Mouse (Mus musculus) T-helper 17 cell (primary cell): ENCODE results near the gene Fhit.
"Not testable (repeated sequence)": the region's sequence is repeated elsewhere in the genome, so short reads cannot be mapped to it uniquely, and the experiment has no call there.

Experiments
- in situ Hi-C, 2 experiments: fragments of 300-600 bp; cut with MboI, MseI; formaldehyde crosslinking; loops; 1 replicate in 1 of 2; 2 replicates in 1 of 2; pipeline ENCODE4 v1.15.1; 2025; ENCODE audit warnings: high pct_unique_total_duplicates in 2 of 2

The Fhit gene

DNA sequence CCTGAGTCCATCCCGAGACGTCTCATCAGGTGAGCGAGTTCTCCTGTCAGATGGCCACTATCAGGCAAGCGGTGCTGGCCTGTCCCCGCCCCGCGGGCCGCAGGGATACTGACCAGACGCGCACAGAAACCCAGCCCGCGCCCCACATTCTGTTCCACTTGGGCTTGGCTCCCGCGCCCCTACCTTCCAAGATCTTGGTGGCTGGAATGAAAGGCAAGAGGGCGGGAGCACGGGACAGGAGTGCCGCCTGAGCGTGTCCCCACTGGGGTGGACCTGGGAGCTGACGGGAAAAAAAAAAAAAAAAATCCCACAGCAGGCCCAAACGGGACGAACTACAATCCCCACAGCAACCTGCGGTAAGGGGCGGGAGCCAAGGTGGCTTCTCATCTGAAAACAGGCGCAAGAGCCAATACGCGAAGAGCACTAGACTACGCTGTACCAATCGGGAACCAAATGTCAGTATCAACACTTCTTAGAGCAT, at the start of gene Fhit:
Gene Fhit, minus strand, starts transcription at position 285 of the 481 bp plus-strand sequence.
- in situ Hi-C loops, result no loop called here

DNA sequence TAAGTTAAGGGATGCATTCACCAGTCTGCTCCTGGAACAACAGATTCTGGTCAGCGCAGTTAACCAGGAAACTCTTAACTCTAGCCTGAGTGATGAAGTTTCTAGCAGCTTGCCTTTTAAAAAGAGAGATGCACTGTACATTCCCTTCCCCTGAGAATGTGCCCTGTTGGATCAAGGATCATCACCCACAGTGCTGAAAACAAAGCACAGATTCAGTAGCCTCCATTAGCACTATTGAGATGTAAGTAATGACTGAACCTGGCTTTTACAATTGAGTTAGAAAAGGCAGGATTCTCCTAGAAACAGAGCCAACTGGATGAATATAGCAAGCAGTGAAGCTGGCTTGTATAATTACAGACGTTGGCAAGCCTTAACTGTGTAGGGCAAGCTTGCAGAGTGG, 45.0 kb upstream of the Fhit start:
- in situ Hi-C loops, result no loop called here

DNA sequence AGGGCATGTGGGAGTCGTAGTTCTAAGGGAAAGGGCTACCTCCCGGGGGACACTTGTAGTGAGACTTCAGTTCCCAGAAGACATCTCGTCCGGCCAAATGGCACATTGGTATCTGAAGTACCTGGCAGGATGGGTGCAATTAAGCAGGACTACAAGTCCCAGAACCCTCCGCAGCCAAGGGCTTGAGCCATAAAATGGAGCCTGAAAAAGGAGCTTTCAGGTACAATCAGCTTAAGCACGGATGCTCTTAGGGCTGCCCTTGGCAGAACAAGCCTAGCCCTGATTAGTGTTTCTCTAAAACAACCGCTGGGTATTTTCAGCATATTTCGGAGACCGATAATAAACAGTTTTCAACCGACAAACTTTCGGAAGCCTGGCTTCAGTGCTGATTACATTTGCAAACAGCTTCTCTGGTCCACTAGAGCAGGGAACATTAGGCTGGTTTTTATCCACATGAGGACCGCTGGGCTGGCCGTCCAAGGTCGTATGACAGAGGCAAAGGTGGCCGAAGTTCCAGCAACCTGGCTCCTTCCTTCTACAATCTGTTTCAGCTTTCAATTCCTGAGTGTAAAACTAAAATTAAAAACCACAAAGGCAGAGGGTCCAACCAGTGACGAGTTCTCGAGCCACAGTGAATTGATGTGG, 907 bp downstream of the Fhit start:
- in situ Hi-C loops, result no loop called here

DNA sequence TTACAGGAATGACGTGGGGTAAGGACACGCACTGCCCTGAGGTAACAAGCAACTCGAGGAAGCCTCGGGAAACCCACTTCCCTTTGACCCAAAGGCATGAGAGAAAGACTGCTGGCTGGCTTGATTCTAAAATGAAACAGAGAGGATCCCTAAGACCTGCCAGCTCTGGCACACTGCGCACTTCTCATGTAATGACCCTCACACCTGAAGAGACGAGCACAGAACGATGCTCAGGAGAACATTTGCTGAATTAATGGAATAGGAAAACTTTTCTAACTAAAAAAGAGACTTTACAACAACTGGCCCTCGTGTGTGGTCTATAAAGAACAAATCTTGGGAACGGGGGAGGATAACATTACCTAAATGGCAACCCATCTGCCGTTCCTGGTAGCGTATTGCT, 2.2 kb downstream of the Fhit start:
- in situ Hi-C loops, result no loop called here

DNA sequence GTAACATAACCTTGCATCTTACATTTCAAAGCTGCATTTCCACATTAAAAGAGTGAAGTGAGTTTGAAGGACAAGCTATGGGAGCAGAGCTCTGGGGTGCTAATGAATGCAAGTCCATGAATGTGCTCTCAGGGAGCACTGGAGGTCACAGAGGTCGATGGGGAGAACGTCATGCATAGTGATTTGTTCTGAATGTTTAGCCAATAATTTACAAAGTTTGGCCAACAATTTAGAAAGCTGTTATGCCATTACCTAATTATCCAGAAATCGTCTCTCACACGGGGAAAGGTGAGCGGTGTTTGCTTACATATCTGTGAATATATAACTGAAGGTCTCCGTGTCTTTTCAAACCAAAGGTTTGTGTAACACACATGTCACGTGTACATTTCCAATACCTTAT, 2.8 kb downstream of the Fhit start:
- in situ Hi-C loops, result no loop called here

DNA sequence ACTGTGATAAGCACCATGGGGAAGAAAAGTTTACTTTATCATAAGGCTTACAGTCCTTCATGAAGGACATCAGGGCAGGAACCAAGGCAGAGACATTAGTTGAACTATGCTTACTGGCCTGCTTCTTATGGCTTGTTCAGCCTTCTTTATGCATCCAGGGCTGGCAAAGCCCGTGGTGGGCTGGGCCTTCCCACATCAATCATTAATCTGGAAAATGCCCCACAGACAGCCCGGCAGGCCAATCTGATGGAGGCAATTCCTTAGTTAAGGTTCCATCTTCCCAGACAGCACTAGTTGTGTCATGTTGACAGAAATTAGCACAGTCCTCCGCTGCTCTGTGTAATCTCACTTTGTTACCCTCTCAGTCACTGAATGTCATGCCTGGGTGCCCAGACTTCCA, 4.1 kb downstream of the Fhit start:
- in situ Hi-C loops, result no loop called here

DNA sequence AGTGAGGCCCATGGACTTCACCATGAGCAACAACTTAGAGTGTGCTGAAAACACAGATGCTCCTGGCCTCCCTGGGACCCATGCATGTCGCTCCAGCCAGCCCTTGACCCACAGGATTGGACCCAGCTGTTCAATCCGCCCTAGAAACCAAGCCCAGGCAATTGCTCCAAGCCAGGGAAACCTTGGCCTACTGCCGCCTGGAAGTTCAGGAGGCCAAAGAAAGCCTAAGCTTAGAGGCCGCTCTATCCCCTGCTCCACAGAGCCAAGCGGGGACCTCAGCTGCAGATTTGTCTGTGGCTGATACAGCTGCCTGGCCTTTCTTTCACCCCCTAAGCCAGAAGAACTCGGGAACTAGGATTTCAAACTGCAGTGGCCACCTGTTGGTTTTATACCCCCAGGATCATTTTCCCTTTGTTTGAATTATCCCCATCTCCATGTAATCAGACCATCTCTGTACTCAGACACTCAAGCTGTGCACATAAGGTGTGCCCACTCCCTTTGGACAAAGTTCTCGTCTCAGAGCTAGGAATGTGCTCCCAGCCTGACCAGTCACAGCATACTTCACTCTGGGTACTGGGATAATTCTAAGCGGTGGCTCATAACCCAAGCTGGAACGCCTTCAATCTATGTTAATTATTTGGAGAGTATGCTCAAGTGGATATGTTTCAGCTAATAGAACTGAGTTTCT, 10.1 kb downstream of the Fhit start:
- in situ Hi-C loops, result no loop called here

DNA sequence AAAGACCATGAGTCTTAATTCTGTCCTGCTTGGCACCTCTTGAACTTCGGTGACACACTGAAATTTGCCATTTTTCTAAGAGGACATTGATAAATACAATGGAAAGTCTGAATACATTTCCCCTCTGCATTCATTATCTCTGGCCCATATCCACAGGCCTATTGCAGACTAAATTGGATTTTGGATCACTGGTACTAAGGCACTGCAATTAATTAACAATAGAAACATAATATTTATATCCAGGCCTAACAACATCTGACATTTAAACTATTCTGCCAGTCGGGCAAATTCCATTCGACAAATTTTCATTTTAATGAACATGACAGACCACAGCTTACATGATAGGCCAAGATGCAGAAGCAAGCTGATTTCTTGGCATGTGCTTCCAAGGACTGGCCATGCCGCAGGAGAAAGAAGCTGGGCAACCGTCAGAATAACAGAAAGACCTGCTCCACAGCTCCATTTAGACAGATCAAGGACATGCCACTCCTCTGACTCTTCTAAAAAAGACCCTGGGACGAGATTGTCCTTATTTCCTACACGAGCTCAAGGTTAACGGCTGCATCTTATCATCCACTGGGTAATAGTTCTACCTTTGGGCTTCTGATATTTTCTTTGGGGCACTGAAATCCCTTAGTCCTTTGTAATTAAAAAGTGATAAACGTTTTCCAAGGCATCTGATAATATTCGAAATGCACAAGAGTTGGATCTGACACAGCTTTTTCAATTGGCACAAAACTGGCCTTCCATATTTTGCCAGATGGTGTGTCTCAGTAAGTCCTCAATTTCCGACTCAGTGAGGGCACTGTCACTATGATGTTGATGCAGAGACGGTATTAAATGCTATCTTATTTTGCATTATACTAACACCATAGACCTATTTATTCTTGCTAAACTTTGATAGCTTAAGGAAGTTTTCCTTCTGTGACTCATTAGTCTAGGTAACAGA, 27.8 kb downstream of the Fhit start:
- in situ Hi-C loops, result no loop called here

DNA sequence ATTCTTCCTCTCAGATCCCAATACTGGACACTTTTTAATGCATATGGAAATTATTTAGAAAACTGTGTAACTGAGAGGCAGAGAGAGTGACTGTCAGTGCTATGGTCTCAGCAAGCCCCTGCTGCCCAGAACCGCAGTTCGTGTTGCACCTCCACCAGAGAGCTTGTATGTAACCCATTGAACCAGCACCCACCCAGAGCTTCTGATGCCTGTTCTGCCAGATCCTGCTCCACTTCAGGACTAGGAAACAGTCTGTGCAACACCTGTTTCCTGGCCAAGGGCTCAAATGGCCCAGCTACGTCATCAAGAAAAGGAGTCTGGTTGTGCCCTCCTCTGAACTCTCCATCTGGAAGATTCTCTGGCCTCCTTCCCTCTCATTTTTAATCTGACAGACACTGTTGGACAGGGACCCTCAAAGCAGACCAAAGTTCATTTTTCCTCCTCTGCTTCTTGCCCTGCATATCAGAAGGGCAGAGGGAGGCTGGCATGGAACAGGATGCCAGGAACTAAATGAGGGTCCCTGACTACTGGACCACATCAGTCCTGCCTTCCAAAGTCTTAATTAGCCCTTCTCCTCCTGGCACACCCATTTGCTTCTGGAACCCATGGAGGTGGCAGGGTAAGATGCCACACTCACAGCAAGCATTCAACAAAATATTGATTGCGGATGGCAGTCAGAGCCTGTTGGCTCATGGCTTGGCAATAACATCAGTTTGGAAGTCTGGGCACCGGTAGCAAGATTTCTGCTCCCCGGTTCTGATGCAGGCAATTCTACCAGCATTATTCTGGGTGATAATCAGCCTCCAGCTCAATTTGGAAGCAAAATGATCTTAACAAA, 29.0 kb downstream of the Fhit start:
- in situ Hi-C loops, result no loop called here

DNA sequence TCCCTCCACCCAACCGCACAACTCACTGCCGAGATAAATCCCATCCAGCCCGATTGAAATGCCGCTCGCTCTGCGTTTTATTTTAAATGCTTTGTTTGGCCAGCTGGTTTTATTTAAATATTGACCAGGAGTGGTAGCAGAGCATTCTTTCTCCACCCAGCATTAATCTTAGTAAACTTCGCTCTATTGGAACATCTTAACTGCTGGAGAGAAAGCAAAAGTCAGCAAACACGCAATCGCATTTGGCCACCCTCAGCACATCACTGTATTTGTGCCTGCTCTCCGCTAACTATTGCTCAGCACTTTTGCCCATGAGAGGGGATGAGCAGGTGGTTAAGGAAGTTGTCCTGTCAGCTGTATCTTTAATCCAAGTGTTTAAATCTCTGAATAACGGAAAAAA, 36.7 kb downstream of the Fhit start:
- in situ Hi-C loops, result no loop called here

DNA sequence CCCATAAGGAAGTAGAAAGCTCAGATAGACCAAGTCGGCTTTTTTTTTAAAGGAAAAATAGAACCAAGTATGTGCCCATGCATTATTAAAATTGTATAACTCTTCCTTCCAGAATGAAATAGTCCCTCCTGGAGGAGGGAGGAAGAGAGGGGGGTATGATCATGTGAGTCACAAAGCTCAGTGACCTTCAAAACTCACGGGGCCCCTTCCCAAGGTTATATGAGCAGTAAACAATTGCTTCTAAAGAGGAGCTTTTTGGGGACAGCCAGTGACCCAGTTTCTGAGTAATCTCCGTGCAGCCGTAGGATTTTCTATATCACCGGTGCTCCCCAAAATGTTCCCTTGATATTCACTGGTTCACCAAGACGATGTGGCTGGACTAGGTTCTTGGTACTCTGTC, 42.8 kb downstream of the Fhit start:
- in situ Hi-C loops, result no loop called here

DNA sequence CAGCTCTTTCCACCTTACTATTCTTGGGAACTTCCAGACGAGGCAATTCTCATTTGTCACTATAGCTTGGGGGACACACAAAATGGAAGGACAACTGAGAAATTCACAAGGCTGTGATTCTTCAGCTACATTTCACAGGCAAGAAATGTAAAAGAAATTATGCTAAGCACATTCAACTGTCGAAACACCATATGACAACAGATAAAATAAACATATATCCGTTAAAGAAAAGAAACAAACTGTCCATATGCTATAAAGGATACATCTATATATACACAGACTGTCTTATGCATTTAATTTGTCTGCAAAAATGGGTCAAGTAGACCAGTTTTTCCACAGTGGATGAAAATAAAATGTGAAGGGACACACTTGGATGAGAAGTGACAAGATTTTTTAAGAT, 76.2 kb downstream of the Fhit start:
- in situ Hi-C loops, result no loop called here

DNA sequence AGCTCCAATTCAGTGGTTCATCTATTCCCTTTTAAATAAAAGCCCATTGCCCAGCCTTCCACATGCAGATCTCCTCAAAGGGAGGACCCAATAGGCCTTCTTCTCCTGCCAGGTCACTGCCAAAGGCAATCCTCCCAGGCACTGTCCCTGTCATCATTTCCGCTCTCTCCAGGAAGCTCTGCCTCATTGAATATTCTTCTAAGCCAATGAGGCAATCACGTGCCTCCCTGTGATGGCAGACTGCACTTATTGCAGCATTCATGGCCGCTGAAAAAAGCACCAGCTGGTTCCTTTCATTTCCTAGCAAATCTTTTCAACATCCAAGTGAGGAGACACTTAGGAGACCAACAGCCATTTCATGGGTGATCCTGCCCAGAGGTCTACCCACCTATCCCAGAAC, 77.9 kb downstream of the Fhit start:
- in situ Hi-C loops, result no loop called here

DNA sequence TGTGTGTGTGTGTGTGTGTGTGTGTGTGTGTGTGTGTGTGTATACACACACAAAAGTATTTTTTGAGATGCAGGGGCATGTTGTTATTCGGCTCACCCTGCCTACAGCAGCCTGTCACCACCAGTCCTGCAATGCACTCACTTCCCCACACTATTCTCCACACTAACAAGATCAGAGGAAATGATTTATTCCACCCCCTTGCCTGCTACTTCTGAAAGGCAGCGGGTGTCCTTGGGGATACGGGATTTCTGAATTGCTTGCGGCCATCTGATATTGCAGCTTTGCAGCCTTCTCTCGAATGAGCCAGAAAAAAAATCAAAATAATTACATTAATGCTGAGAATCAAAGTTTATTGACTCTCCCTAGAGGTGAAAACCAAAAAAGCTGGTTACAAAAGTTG, 78.4 kb downstream of the Fhit start:
- in situ Hi-C loops, result no loop called here

DNA sequence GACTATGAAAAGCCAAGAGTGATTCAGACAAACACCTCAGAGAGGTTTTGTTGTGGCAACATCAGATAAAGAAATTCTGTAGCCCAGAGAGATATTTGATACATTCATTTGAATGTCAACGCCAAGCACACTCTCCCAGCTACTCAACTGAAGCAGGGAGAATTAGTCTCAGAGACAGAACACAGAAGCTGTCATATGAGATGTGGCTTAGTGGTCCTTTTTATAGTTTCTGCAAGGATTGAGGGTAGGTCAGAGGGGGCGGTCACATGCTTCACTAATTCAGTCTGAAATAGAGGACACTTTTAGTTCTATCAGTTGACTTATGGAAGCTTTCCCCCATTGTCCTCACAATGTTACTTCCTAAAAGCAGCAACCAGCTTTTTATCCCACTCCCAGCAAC, 98.2 kb downstream of the Fhit start:
- in situ Hi-C loops, result no loop called here

DNA sequence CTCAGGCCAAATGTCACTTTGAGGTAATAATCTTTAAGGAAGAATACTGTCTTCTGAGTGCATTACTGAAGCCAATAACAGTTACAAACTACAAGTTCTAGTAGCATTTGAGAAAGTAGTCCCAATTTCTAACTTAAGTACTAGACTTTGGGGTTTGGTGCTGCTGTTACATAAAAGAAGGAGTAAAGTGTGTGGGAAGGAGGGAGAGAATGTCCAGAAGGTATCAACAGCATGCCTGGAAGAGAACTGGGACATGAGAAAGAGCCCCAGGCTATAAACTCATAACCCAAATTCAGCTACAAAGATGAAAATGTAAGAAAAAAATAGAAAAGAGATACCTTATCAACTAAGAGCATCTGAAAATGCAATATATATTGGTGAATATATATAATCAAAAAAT, 101.6 kb downstream of the Fhit start:
- in situ Hi-C loops, result no loop called here

DNA sequence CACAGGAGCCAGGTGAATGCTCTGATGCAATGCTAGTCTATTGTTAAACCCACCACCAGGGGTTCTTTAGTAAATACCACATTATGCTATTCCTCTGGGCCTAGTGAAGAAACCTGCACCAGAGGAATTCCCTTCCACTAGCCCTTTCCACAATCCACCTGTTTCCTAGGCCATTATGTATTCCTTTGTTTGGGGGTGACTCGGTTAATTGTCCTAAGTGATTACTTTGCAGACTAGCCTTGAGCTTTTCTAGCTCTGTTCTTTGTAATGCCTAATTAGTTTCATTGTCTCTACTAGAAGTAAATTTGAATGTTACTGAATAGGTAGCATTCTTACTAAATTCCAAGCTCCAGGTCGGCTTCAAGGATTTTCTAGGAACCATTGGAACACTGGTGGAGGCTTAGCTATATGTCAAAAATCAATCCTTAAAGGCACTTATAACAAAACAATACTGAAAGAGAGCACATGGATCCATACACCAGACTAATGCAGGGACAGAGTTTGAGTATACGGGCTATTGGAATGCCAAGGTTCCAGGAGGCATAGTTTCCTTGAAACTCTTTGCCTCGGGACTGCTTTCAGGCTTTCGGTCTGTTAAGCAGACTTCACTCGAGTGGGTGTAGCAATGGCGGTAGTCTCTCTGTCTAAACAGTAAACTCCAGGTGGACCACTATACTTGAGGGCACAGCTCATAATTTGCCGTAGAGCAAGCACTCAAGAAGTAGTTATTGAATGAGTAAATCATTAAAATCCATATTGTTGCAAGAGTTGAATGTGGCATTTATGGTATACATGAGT, 122.1 kb downstream of the Fhit start:
- in situ Hi-C loops, result not testable (repeated sequence)

DNA sequence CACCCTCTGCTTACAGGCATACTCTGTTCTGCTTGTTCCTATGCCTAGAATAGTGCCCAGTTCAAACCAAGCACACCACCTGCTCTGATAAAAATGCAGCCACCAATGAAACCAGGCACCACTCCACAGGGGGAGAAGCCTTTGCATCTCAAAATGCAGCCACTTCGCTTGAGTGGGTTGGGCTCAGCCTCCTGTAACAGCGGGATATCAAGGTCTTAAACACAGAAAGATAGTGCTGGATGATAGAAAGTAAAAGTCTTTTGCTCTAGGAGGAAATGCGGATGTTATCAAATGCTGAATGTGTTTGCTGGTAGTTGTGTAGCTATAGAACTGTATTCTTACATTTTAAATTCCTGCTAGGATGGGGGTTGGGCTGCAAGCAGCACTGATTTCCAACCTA, 140.4 kb downstream of the Fhit start:
- in situ Hi-C loops, result no loop called here

DNA sequence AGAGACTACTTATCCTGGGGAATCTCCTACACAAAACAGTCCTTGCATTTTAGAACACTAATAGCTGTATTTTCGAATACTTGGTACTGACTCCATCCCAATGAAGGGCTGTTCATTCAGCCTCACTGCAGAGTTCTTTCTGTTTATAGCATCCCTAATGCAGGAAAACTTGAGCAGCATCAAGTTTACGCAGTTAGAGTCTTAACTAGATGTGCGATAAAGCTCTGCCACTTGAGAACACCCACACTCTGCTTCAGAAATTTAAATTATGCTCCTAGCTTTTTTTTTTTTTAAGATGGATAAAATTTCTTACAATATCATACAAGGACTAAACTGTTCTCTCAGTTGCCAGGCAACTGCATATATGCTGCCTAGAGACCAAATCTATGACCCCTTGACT, 183.2 kb downstream of the Fhit start:
- in situ Hi-C loops, result no loop called here

DNA sequence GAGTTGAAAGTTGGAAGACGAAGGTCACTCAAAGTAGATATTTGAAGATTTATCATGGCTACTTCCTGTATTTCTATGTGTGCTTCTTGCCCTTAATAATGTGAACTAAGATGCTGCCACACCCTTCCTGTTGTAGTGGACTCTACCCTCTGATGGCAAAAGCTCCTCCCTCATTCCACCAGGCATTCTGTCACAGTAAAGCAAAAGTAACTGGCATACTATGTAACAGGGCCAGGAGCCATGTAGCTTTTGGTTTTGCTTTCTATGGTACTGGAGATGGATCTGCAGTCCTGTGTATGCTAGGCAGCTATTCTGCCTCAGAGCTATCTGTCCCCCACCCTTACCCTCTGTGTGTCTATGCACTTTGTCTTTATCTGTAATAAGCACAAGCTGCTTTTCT, 220.2 kb downstream of the Fhit start:
- in situ Hi-C loops, result loop anchor here in 1 of 2 experiments (10.0 kb wide), 1 partner anchor 1113 kb away; no protein-coding TSS in a partner anchor

DNA sequence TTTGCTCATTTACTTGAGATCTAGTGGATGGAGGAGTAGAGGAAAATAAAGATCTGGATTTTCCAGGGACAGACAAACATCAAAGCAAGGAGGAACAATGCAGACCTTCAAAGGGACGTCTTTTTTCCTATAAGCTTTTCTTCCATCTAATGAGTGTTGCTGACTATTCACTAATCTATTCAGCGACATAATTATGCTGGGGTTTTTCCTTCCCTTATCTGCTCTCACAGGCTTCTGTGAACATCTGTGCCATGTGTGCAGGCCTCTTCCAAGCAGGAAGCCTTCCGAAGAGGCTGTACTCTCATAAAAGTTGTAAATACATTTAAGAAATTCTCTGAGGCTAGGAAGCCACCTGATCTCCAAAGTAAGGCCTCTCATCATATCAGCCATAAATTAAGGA, 228.2 kb downstream of the Fhit start:
- in situ Hi-C loops, result no loop called here
